Mouse (Mus musculus) macrophage (primary cell): ENCODE results near the gene C5ar2. TPM values are rescaled to one million over a fixed set of nuclear protein-coding genes. Genes with fewer than 3 reads are reported as not detected.

Source experiments
- H3K27ac ChIP-seq: fragments of 350-480 bp; formaldehyde crosslinking; 2 replicates; pipeline ENCODE4 v1.9.0; 2021
- H3K36me3 ChIP-seq: fragments of 350-480 bp; formaldehyde crosslinking; 2 replicates; pipeline ENCODE4 v1.9.0; 2021; ENCODE audit errors: inconsistent target
- H3K4me3 ChIP-seq: fragments of 350-480 bp; formaldehyde crosslinking; 2 replicates; pipeline ENCODE4 v1.9.0; 2021; ENCODE audit errors: inconsistent target
- H3K79me2 ChIP-seq: fragments of 350-480 bp; formaldehyde crosslinking; 2 replicates; pipeline ENCODE4 v1.9.0; 2021; ENCODE audit errors: inconsistent target
- WGBS: methylation state at CpG from one replicate; pipeline ENCODE4 v1.1.7; 2026; ENCODE audit warnings: inconsistent platforms; ENCODE audit not compliant: missing documents; 5-methylcytosine and 5-hydroxymethylcytosine counted together
- polyA plus RNA-seq: library from polyadenylated mRNA; stranded (reverse); fragments of 250-400 nt; gene quantifications from 3 replicates; pipeline ENCODE4 v1.2.4, GENCODE M21; 2018; ENCODE audit warnings: inconsistent platforms

C5ar2 gene
- polyA plus RNA-seq, 1 experiment from 2014 or later = 5.7 TPM

DNA sequence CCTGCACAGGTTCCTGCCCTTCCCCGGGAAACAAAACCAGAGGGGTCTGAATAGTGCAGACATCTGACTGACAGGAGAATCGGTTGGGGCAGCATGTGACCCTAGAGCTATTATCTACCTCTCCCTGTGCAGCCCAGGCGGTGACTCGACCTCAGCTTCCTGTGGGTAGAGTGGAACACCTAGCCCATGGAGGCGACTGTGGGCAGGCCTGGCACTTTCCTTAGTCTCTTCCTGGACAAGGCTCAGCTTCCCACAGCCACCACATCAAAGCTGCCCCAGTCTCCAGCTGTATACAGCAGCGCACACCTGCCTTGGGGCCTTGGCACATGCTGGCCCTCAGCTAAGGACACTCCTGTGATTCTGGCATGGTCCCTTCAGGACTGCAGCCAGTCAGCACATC lies 42.8 kb downstream of the C5ar2 start:
- H3K79me2 ChIP-seq = no peaks in the 10 kb centered on the region
- H3K36me3 ChIP-seq = peaks cover 79% of the 10 kb centered on the region
- H3K27ac ChIP-seq = no peak overlapping the region
- no peak overlapping the region for H3K4me3 ChIP-seq
- 47% methylated on average over 6 of the region's 6 CpGs for WGBS

DNA sequence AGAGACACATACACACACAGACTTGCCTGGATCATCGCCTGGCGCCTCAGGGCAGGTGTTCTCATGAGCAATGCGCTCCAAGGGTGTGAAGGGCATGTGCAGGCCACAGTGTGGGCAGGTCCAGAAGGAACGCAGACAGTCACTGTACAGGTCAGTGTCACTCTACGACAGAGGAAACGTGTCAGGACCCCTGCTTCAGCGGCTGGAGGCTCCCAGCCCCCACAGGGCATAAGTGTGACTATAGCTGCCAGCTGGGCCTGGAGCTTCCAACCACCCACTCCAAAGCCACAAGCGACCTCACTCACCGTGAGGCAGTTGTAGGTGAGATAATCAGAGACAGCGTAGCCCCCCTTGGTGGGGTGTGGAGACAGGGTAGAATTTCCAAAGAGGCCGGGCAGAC lies 45.4 kb downstream of the C5ar2 start:
- Histone ChIP-seq H3K79me2 (no peaks in the 10 kb centered on the region), H3K36me3 (peaks cover 76% of the 10 kb centered on the region), H3K27ac (no peak overlapping the region), H3K4me3 (no peak overlapping the region)
- WGBS = 89% methylated on average over 11 of the region's 11 CpGs

- no peaks in the 10 kb centered on the region for H3K79me2 ChIP-seq
- peaks cover 62% of the 10 kb centered on the region for H3K36me3 ChIP-seq
- no peak overlapping the region for H3K4me3 ChIP-seq
- no peak overlapping the region for H3K27ac ChIP-seq
- WGBS = 65% methylated on average over 4 of the region's 5 CpGs
Measured at GRCm38 (mm10) chr7:16197166-16197565, 46.8 kb downstream of the C5ar2 start.

- 83% methylated on average over 6 of the region's 6 CpGs for WGBS
- H3K79me2 ChIP-seq = no peaks in the 10 kb centered on the region
- H3K36me3 ChIP-seq = peaks cover 57% of the 10 kb centered on the region
- no peak overlapping the region for H3K27ac ChIP-seq
- H3K4me3 ChIP-seq = no peak overlapping the region
Measured at GRCm38 (mm10) chr7:16196616-16197015, 47.3 kb downstream of the C5ar2 start.

GRCm38 (mm10) chr7:16193702-16194101 lies 50.3 kb downstream of the C5ar2 start:
- Histone ChIP-seq H3K27ac (peak overlapping the region; percentile 67), H3K36me3 (peaks cover 28% of the 10 kb centered on the region), H3K79me2 (no peaks in the 10 kb centered on the region), H3K4me3 (no peak overlapping the region)
- WGBS = 9% methylated on average over 3 of the region's 3 CpGs

GRCm38 (mm10) chr7:16192315-16192714 lies 51.6 kb downstream of the C5ar2 start:
- Histone ChIP-seq H3K36me3 (peaks cover 15% of the 10 kb centered on the region; the same call in 1 of the 2 replicates), H3K79me2 (no peaks in the 10 kb centered on the region), H3K4me3 (no peak overlapping the region), H3K27ac (no peak overlapping the region)
- WGBS = 17% methylated on average over 5 of the region's 5 CpGs

DNA sequence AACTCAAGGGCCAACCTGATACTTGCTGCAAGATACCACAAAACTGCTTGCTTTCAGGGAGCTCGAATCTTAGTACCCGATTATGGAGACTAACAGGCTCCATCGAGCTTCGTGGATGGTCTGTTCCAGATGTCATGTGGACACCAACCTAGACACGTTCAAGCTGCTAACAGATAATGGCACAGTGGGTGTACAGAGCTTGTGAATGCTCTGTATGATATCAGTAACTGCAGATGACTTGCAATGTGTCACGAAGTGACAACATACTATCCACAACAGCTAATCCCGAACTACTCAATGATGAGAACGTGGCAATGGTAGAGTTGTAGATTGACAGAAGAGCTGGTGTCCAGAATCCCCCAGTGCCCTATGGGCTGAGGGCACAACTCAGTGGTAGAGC lies 56.5 kb downstream of the C5ar2 start:
- H3K36me3 ChIP-seq = no peaks in the 10 kb centered on the region
- no peak overlapping the region for H3K27ac ChIP-seq
- WGBS = 85% methylated on average over 8 of the region's 8 CpGs
- H3K4me3 ChIP-seq = no peak overlapping the region
- H3K79me2 ChIP-seq = no peaks in the 10 kb centered on the region

Other genes starting within 250 kb of the C5ar2 start
- gene Bicra, start 196.2 kb downstream of the C5ar2 start, polyA plus RNA-seq = 4.9 to 8.7 TPM (median 8.4 TPM) in 3 replicates
- gene Zfp541, start 182.3 kb downstream of the C5ar2 start, polyA plus RNA-seq = not detected in 3 replicates
- 85.4 to 112 TPM (median 98.6 TPM) in 3 replicates for gene Napa, start 145.7 kb downstream of the C5ar2 start, polyA plus RNA-seq
- 3.3 to 6.8 TPM (median 5.9 TPM) in 3 replicates for gene Kptn, start 124.3 kb downstream of the C5ar2 start, polyA plus RNA-seq
- not detected in 3 replicates for gene Slc8a2, start 114.3 kb downstream of the C5ar2 start, polyA plus RNA-seq
- gene Meis3, start 69.1 kb downstream of the C5ar2 start, polyA plus RNA-seq = 10.2 to 15.0 TPM (median 11.2 TPM) in 3 replicates
- gene Dhx34, start 22.1 kb downstream of the C5ar2 start, polyA plus RNA-seq = 11.6 to 20.4 TPM (median 18.5 TPM) in 3 replicates
- 254 to 928 TPM (median 285 TPM) in 3 replicates for gene C5ar1, start 15.4 kb upstream of the C5ar2 start, polyA plus RNA-seq
- gene Inafm1, start 29.5 kb upstream of the C5ar2 start, polyA plus RNA-seq = 1.9 to 10.1 TPM (median 7.4 TPM) in 3 replicates
- gene Ccdc9, start 42.6 kb upstream of the C5ar2 start, polyA plus RNA-seq = 99.0 to 183 TPM (median 120 TPM) in 3 replicates
- gene Bbc3, start 64.2 kb upstream of the C5ar2 start, polyA plus RNA-seq = 5.0 to 24.1 TPM (median 6.4 TPM) in 3 replicates
- gene Sae1, start 143.7 kb upstream of the C5ar2 start, polyA plus RNA-seq = 50.0 to 88.6 TPM (median 68.1 TPM) in 3 replicates
- gene Zc3h4, start 156.8 kb upstream of the C5ar2 start, polyA plus RNA-seq = 23.8 to 26.3 TPM (median 25.4 TPM) in 3 replicates
- 9.5 to 50.4 TPM (median 41.7 TPM) in 3 replicates for gene Tmem160, start 208.6 kb upstream of the C5ar2 start, polyA plus RNA-seq
- not detected in 3 replicates for gene Npas1, start 233.6 kb upstream of the C5ar2 start, polyA plus RNA-seq